Mouse (Mus musculus): ENCODE measurements at regions not wholly inside any gene's neighbourhood (a gene's known extent, or its start where the extent isn't known, plus 50 kb on each side); places are given as distances from the start of the nearest gene placed in this dataset.

DNA sequence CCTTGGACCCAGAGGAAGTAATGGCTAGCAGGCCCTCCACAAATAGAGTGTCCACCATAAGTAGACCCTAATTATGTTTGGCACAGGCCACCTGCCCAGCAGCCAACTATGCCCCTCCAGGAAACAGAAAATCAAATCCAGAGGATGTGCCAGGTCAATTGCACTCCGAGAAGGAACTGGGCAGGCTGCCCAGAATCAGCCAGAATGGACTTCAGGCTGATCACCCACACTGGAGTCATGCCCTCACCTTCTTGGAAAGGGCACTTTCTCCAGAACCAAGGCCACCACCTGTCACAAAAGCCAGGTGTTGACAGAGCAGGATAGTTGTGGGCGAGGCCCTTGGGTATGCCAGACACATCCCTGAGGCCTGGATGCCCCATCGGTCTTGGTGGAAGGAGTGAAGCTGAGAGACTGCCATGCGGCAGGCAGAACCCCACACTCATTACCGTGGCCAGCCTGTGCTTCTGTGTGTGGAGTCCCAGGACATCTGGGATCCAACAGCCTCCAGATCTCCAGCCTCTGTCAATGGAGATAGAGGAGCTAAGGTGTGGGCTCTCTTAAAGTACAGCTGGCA is 87.0 kb upstream of the Mgme1 start:
- no peak for TF ChIP-seq CHD2 (IDR thresholded peaks at IDR 0.05; ENCODE audit: low read depth, low read length)
- no peak for TF ChIP-seq ZC3H11A (IDR thresholded peaks at IDR 0.05; ENCODE audit: borderline replicate concordance, low read depth, low read length)

Data from ES-E14 (cell line).